Mouse (Mus musculus) CH12.LX (cell line): ENCODE data around the gene Sh2d7. TPM values are rescaled to one million over a fixed set of nuclear protein-coding genes. Genes with fewer than 3 reads are reported as not detected.
A peak's percentile ranks its signal among the peaks of the same experiment; 100 is the strongest.

ENCODE experiments used
- DNase-seq: peaks from one replicate; pipeline ENCODE4 v3.0.0-alpha.2; 2013; ENCODE audit errors: extremely low read depth
- H3K27ac ChIP-seq: 2 replicates; pipeline ENCODE4 v1.5.1; 2012; ENCODE audit warnings: low read depth, mild to moderate bottlenecking, control low read depth, moderate library complexity; ENCODE audit not compliant: insufficient read depth
- H3K27me3 ChIP-seq: replicated peaks from 2 replicates; pipeline ENCODE3; 2012; ENCODE audit warnings: inconsistent platforms
- H3K36me3 ChIP-seq, 2 experiments: replicated peaks in 1 of 2; 2 replicates each; pipeline versions ENCODE3 to v1.6.1; 2012; ENCODE audit warnings: inconsistent platforms in 1 of 2, low read length in 1 of 2, mild to moderate bottlenecking in 1 of 2, mixed read lengths in 1 of 2, moderate library complexity in 1 of 2; ENCODE audit not compliant: control insufficient read depth in 1 of 2, insufficient read depth in 1 of 2
- H3K4me1 ChIP-seq, 2 experiments: 2 replicates each; pipeline ENCODE4 v1.6.1; 2012; ENCODE audit warnings: inconsistent platforms in 1 of 2, moderate library complexity in 1 of 2; ENCODE audit not compliant: insufficient read depth in 2 of 2, control insufficient read depth in 1 of 2
- H3K4me2 ChIP-seq: 2 replicates; pipeline ENCODE4 v1.6.1; 2012; ENCODE audit warnings: low read depth, mild to moderate bottlenecking, control low read depth; ENCODE audit not compliant: poor library complexity, insufficient read depth, severe bottlenecking
- H3K4me3 ChIP-seq, 3 experiments: fragments of 150-350 bp in 1 of 3; sonication (generic) in 1 of 3; replicated peaks in 1 of 3; 2 replicates each; pipeline versions ENCODE3 to v1.5.1; 2011 to 2012; ENCODE audit warnings: low read depth in 2 of 3, low read length in 2 of 3, mild to moderate bottlenecking in 2 of 3, moderate library complexity in 2 of 3, control low read depth in 1 of 3, improper control_type of control experiment in 1 of 3, inconsistent platforms in 1 of 3, mixed read lengths in 1 of 3; ENCODE audit not compliant: poor library complexity in 1 of 3
- H3K79me2 ChIP-seq: replicated peaks from 2 replicates; pipeline ENCODE4 v1.6.1; 2012; ENCODE audit warnings: mild to moderate bottlenecking, moderate library complexity; ENCODE audit not compliant: control insufficient read depth, poor library complexity, insufficient read depth, severe bottlenecking; ENCODE audit errors: extremely low read depth
- H3K9ac ChIP-seq: 2 replicates; pipeline ENCODE4 v1.6.1; 2012; ENCODE audit warnings: low read depth, mild to moderate bottlenecking, control low read depth, moderate library complexity; ENCODE audit not compliant: insufficient read depth
- H3K9me3 ChIP-seq: replicated peaks from 2 replicates; pipeline ENCODE3; 2012; ENCODE audit warnings: low read length, inconsistent platforms, mixed read lengths
- BHLHE40 ChIP-seq: IDR thresholded peaks from 2 replicates; pipeline ENCODE4 v1.6.1; 2011; ENCODE audit warnings: mild to moderate bottlenecking, low read depth, low read length, improper control_type of control experiment
- CHD1 ChIP-seq: IDR thresholded peaks from 2 replicates; pipeline ENCODE4 v1.6.1; 2012; ENCODE audit warnings: low read depth, low read length, improper control_type of control experiment, inconsistent platforms
- CHD2 ChIP-seq: IDR thresholded peaks from 2 replicates; pipeline ENCODE4 v1.6.1; 2011; ENCODE audit warnings: low read length, improper control_type of control experiment
- CTCF ChIP-seq, 2 experiments: IDR thresholded peaks in 1 of 2; conservative IDR thresholded peaks in 1 of 2; 2 replicates each; pipeline ENCODE4 v1.5.1; 2011 to 2012; ENCODE audit warnings: low read depth in 2 of 2, low read length in 2 of 2, improper control_type of control experiment in 1 of 2, inconsistent platforms in 1 of 2, mild to moderate bottlenecking in 1 of 2, moderate library complexity in 1 of 2
- E2F4 ChIP-seq: IDR thresholded peaks from 2 replicates; pipeline ENCODE4 v1.6.1; 2011; ENCODE audit warnings: low read depth, low read length, improper control_type of control experiment; ENCODE audit not compliant: insufficient replicate concordance
- EP300 ChIP-seq: IDR thresholded peaks from 2 replicates; pipeline ENCODE4 v1.6.1; 2011; ENCODE audit warnings: low read length, improper control_type of control experiment
- ETS1 ChIP-seq: conservative IDR thresholded peaks from 2 replicates; pipeline ENCODE4 v1.6.1; 2012; ENCODE audit warnings: low read depth, mild to moderate bottlenecking, inconsistent platforms, low read length, improper control_type of control experiment, moderate library complexity
- HCFC1 ChIP-seq: IDR thresholded peaks from 2 replicates; pipeline ENCODE4 v1.6.1; 2012; ENCODE audit warnings: low read depth, mild to moderate bottlenecking, inconsistent platforms, low read length, improper control_type of control experiment
- JUN ChIP-seq: IDR thresholded peaks from 2 replicates; pipeline ENCODE4 v1.6.1; 2011; ENCODE audit warnings: low read depth, mild to moderate bottlenecking, low read length, improper control_type of control experiment, moderate library complexity; ENCODE audit not compliant: insufficient read depth
- JUND ChIP-seq: conservative IDR thresholded peaks from 2 replicates; pipeline ENCODE4 v1.6.1; 2011; ENCODE audit warnings: low read depth, low read length, improper control_type of control experiment
- KAT2A ChIP-seq: IDR thresholded peaks from 2 replicates; pipeline ENCODE4 v1.6.1; 2012; ENCODE audit warnings: low read length, improper control_type of control experiment, inconsistent platforms; ENCODE audit not compliant: insufficient replicate concordance
- MAFK ChIP-seq: IDR thresholded peaks from 2 replicates; pipeline ENCODE4 v1.6.1; 2011; ENCODE audit warnings: low read length, improper control_type of control experiment; ENCODE audit not compliant: insufficient replicate concordance
- MAX ChIP-seq: IDR thresholded peaks from 2 replicates; pipeline ENCODE4 v1.6.1; 2011; ENCODE audit warnings: low read length, improper control_type of control experiment
- MAZ ChIP-seq: IDR thresholded peaks from 2 replicates; pipeline ENCODE4 v1.6.1; 2012; ENCODE audit warnings: low read depth, mild to moderate bottlenecking, inconsistent platforms, low read length, improper control_type of control experiment, moderate library complexity
- MEF2A ChIP-seq: IDR thresholded peaks from 2 replicates; pipeline ENCODE4 v1.6.1; 2014; ENCODE audit warnings: low read depth, mild to moderate bottlenecking, inconsistent platforms, low read length, improper control_type of control experiment, borderline replicate concordance
- MXI1 ChIP-seq: IDR thresholded peaks from 2 replicates; pipeline ENCODE4 v1.6.1; 2011; ENCODE audit warnings: mild to moderate bottlenecking, low read depth, low read length, improper control_type of control experiment
- NRF1 ChIP-seq: IDR thresholded peaks from 2 replicates; pipeline ENCODE4 v1.6.1; 2014; ENCODE audit warnings: low read depth, mild to moderate bottlenecking, inconsistent platforms, low read length, improper control_type of control experiment, moderate library complexity
- PAX5 ChIP-seq: IDR thresholded peaks from 2 replicates; pipeline ENCODE4 v1.6.1; 2012; ENCODE audit warnings: low read length, inconsistent platforms, mixed read lengths
- POLR2A ChIP-seq: IDR thresholded peaks from 2 replicates; pipeline ENCODE4 v1.6.1; 2011; ENCODE audit warnings: low read depth, mild to moderate bottlenecking, improper control_type of control experiment, low read length
- POLR2AphosphoS2 ChIP-seq: IDR thresholded peaks from 2 replicates; pipeline ENCODE4 v1.6.1; 2011; ENCODE audit warnings: low read depth, low read length, improper control_type of control experiment
- RAD21 ChIP-seq: IDR thresholded peaks from 2 replicates; pipeline ENCODE4 v1.6.1; 2011; ENCODE audit warnings: low read depth, mild to moderate bottlenecking, low read length, improper control_type of control experiment, moderate library complexity
- RCOR1 ChIP-seq: conservative IDR thresholded peaks from 2 replicates; pipeline ENCODE4 v1.6.1; 2012; ENCODE audit warnings: low read depth, mild to moderate bottlenecking, inconsistent platforms, low read length, improper control_type of control experiment
- SIN3A ChIP-seq: IDR thresholded peaks from 2 replicates; pipeline ENCODE4 v1.6.1; 2012; ENCODE audit warnings: low read length, improper control_type of control experiment, inconsistent platforms
- SMC3 ChIP-seq: IDR thresholded peaks from 2 replicates; pipeline ENCODE4 v1.6.1; 2011; ENCODE audit warnings: low read depth, low read length, improper control_type of control experiment
- TBP ChIP-seq: conservative IDR thresholded peaks from 2 replicates; pipeline ENCODE4 v1.6.1; 2011; ENCODE audit warnings: low read depth, low read length, improper control_type of control experiment
- TCF12 ChIP-seq: IDR thresholded peaks from 2 replicates; pipeline ENCODE4 v1.6.1; 2014; ENCODE audit warnings: low read depth, mild to moderate bottlenecking, inconsistent platforms, low read length, improper control_type of control experiment
- USF1 ChIP-seq: IDR thresholded peaks from 2 replicates; pipeline ENCODE4 v1.6.1; 2014; ENCODE audit warnings: low read depth, mild to moderate bottlenecking, inconsistent platforms, low read length, improper control_type of control experiment
- USF2 ChIP-seq: conservative IDR thresholded peaks from 2 replicates; pipeline ENCODE4 v1.6.1; 2011; ENCODE audit warnings: low read depth, low read length, improper control_type of control experiment
- ZC3H11A ChIP-seq: IDR thresholded peaks from 2 replicates; pipeline ENCODE4 v1.6.1; 2012; ENCODE audit warnings: low read depth, mild to moderate bottlenecking, inconsistent platforms, low read length, improper control_type of control experiment
- ZNF384 ChIP-seq: IDR thresholded peaks from 2 replicates; pipeline ENCODE4 v1.6.1; 2012; ENCODE audit warnings: low read depth, low read length, improper control_type of control experiment, inconsistent platforms
- dilution Hi-C: fragments of 300-500 bp; cut with MboI; formaldehyde crosslinking; loops from 2 replicates; pipeline ENCODE4 v1.14.3; 2020; ENCODE audit warnings: low sequenced_read_pairs; ENCODE audit not compliant: extremely low pct_unique_long_range_greater_than_20kb, extremely low pct_ligation_motif_present
- in situ Hi-C: fragments of 300-500 bp; cut with MboI; formaldehyde crosslinking; loops from 3 replicates; pipeline ENCODE4 v1.14.3; 2019; ENCODE audit warnings: low sequenced_read_pairs, low pct_ligation_motif_present, low pct_unique_long_range_greater_than_20kb, mixed read lengths
- polyA plus RNA-seq: library from polyadenylated mRNA; unstranded; fragments of >175 nt; gene quantifications from 2 replicates; pipeline ENCODE4 v1.2.1, GENCODE M21; 2012; ENCODE audit warnings: low read depth; ENCODE audit not compliant: insufficient read length
- total RNA-seq, 2 experiments: library from RNA; depleted of rRNA; stranded (reverse); fragments of 300-350 nt in 1 of 2; fragments of >200 nt in 1 of 2; gene quantifications; 2 replicates each; pipeline ENCODE4 v1.2.3; 2012 to 2014

The Sh2d7 gene
- total and polyA plus RNA-seq, 3 experiments = 0.56 to 0.83 (median 0.81) TPM

GRCm38 (mm10) chr9:54585839-54586198 is 47.0 kb downstream of the Sh2d7 start:
- Histone ChIP-seq H3K27me3 (no peaks in the 10 kb centered on the region), H3K4me1 (peaks cover 9 to 22% of the 10 kb centered on the region in 2 experiments; a peak in 3 of 4 replicates)
- TF ChIP-seq ZNF384 (peak; percentile 28; the same call in 1 of the 2 replicates), MAFK (no peak)

GRCm38 (mm10) chr9:54586199-54587061 is 47.6 kb downstream of the Sh2d7 start, which contains the start of gene Idh3a:
Idh3a (plus strand) TSS chr9:54586334.
- peaks cover 3 to 28% of the 10 kb centered on the region in 2 experiments for H3K36me3 ChIP-seq
- in situ Hi-C loops (no loop called here), dilution Hi-C loops (no loop called here)
- 0 out of 2 replicates have a peak within 1 kb of the TSS, but pooled peaks have one; percentile 5 for H3K27ac ChIP-seq
- no peaks in the 10 kb centered on the region for H3K9me3 ChIP-seq
- H3K4me2 ChIP-seq = peak within 1 kb of the TSS; percentile 94
- peak within 1 kb of the TSS; percentile 79 to 100 (median 85) for H3K4me3 ChIP-seq
- H3K4me1 ChIP-seq = peaks cover 9 to 22% of the 10 kb centered on the region in 2 experiments; a peak in 3 of 4 replicates
- no peaks in the 10 kb centered on the region for H3K27me3 ChIP-seq
- H3K9ac ChIP-seq = peak within 1 kb of the TSS; percentile 71
- peak; percentile 97 for DNase-seq
- peaks cover 35% of the 10 kb centered on the region for H3K79me2 ChIP-seq
- TF ChIP-seq NRF1 (peak; percentile 95), RCOR1 (no peak), CHD1 (no peak), CTCF (conservative IDR thresholded peaks at IDR 0.05 in 1 of 2, IDR thresholded peaks at IDR 0.05 in 1 of 2; ENCODE audit: low read depth in 2 of 2, low read length in 2 of 2) (no peak), MEF2A (no peak), JUN (no peak), CHD2 (0 out of 2 replicates have a peak, but pooled peaks have one; percentile 24), USF1 (peak; percentile 47), PAX5 (no peak), RAD21 (no peak), MAX (no peak; the same call in 1 of the 2 replicates), BHLHE40 (no peak), MXI1 (peak; percentile 91; the same call in 1 of the 2 replicates), TBP (0 out of 2 replicates have a peak, but pooled peaks have one; percentile 51), USF2 (no peak; the same call in 1 of the 2 replicates), ZC3H11A (no peak), ZNF384 (no peak), TCF12 (peak; percentile 24; the same call in 1 of the 2 replicates), EP300 (no peak), KAT2A (no peak), E2F4 (no peak), POLR2AphosphoS2 (no peak), HCFC1 (peak; percentile 71), MAFK (no peak), JUND (no peak), MAZ (0 out of 2 replicates have a peak, but pooled peaks have one; percentile 18), SMC3 (no peak), ETS1 (0 out of 2 replicates have a peak, but pooled peaks have one; percentile 9), POLR2A (peak; percentile 91), SIN3A (peak; percentile 54; the same call in 1 of the 2 replicates)

More at GRCm38 (mm10) chr9:54585839-54586198, 47.0 kb downstream of the Sh2d7 start:
- DNase-seq = no peak
- Histone ChIP-seq H3K9ac (peak overlapping the region; percentile 60), H3K4me3 (peak overlapping the region in 2 of 3 experiments; percentile 47 to 100), H3K36me3 (peaks cover 3 to 24% of the 10 kb centered on the region in 2 experiments), H3K9me3 (no peaks in the 10 kb centered on the region), H3K27ac (no peak overlapping the region), H3K4me2 (peak overlapping the region; percentile 52), H3K79me2 (peaks cover 32% of the 10 kb centered on the region)
- dilution Hi-C loops (no loop called here), in situ Hi-C loops (no loop called here)
